Mouse (Mus musculus): ENCODE data around the gene Depdc1b. TPM values are rescaled to one million over a fixed set of nuclear protein-coding genes. Genes with fewer than 3 reads are reported as not detected.

Gene Depdc1b
- polyA plus RNA-seq, 1 experiment from 2014 or later: 10.3 TPM

GRCm38 (mm10) chr13:108349624-108350023, 33.5 kb downstream of the Depdc1b start:
- no peak overlapping the region for H3K9ac ChIP-seq (replicated peaks; ENCODE audit: low read depth, low read length)
- H3K4me2 ChIP-seq (replicated peaks; ENCODE audit: low read depth, low read length): no peak overlapping the region
- no peak overlapping the region for H3K27ac ChIP-seq (ENCODE audit: low read length)
- no peaks in the 10 kb centered on the region for H3K4me1 ChIP-seq (ENCODE audit: control insufficient read depth, insufficient read depth, low read length)
- no peaks in the 10 kb centered on the region for H3K9me3 ChIP-seq (ENCODE audit: control insufficient read depth, low read depth, low read length)
- no peaks in the 10 kb centered on the region for H3K36me3 ChIP-seq (ENCODE audit: control insufficient read depth, insufficient read depth, low read length)
- H3K27me3 ChIP-seq (ENCODE audit: control insufficient read depth, insufficient read depth, low read length): no peaks in the 10 kb centered on the region
- no peak for ATAC-seq (ENCODE audit: insufficient number of reproducible peaks, insufficient read depth, low FRiP score, low read depth)
- 86% methylated on average over 5 of the region's 5 CpGs for WGBS
- no peak overlapping the region for H3K4me3 ChIP-seq (ENCODE audit: low read depth, low read length)

- no peak for ATAC-seq (ENCODE audit: insufficient number of reproducible peaks, insufficient read depth, low FRiP score, low read depth)
- no peaks in the 10 kb centered on the region for H3K27me3 ChIP-seq (ENCODE audit: control insufficient read depth, insufficient read depth, low read length)
- no peak overlapping the region for H3K4me3 ChIP-seq (ENCODE audit: low read depth, low read length)
- no peaks in the 10 kb centered on the region for H3K4me1 ChIP-seq (ENCODE audit: control insufficient read depth, insufficient read depth, low read length)
- H3K9ac ChIP-seq (replicated peaks; ENCODE audit: low read depth, low read length): no peak overlapping the region
- H3K9me3 ChIP-seq (ENCODE audit: control insufficient read depth, low read depth, low read length): no peaks in the 10 kb centered on the region
- no peaks in the 10 kb centered on the region for H3K36me3 ChIP-seq (ENCODE audit: control insufficient read depth, insufficient read depth, low read length)
- H3K27ac ChIP-seq (ENCODE audit: low read length): no peak overlapping the region
- WGBS: 79% methylated on average over 5 of the region's 5 CpGs
- H3K4me2 ChIP-seq (replicated peaks; ENCODE audit: low read depth, low read length): no peak overlapping the region
Measured at GRCm38 (mm10) chr13:108353781-108354180, 37.6 kb downstream of the Depdc1b start.

- ATAC-seq (ENCODE audit: insufficient number of reproducible peaks, insufficient read depth, low FRiP score, low read depth): no peak
- no peak overlapping the region for H3K4me3 ChIP-seq (ENCODE audit: low read depth, low read length)
- no peak overlapping the region for H3K27ac ChIP-seq (ENCODE audit: low read length)
- no peaks in the 10 kb centered on the region for H3K4me1 ChIP-seq (ENCODE audit: control insufficient read depth, insufficient read depth, low read length)
- H3K36me3 ChIP-seq (ENCODE audit: control insufficient read depth, insufficient read depth, low read length): no peaks in the 10 kb centered on the region
- no peak overlapping the region for H3K4me2 ChIP-seq (replicated peaks; ENCODE audit: low read depth, low read length)
- no peaks in the 10 kb centered on the region for H3K27me3 ChIP-seq (ENCODE audit: control insufficient read depth, insufficient read depth, low read length)
- 76% methylated on average over 12 of the region's 12 CpGs for WGBS
- H3K9ac ChIP-seq (replicated peaks; ENCODE audit: low read depth, low read length): no peak overlapping the region
- no peaks in the 10 kb centered on the region for H3K9me3 ChIP-seq (ENCODE audit: control insufficient read depth, low read depth, low read length)
Measured at GRCm38 (mm10) chr13:108354804-108355552, 38.8 kb downstream of the Depdc1b start.

- Histone ChIP-seq H3K4me3 (ENCODE audit: low read depth, low read length) (no peak overlapping the region), H3K4me1 (ENCODE audit: control insufficient read depth, insufficient read depth, low read length) (no peaks in the 10 kb centered on the region), H3K27ac (ENCODE audit: low read length) (no peak overlapping the region), H3K27me3 (ENCODE audit: control insufficient read depth, insufficient read depth, low read length) (no peaks in the 10 kb centered on the region), H3K36me3 (ENCODE audit: control insufficient read depth, insufficient read depth, low read length) (no peaks in the 10 kb centered on the region), H3K4me2 (replicated peaks; ENCODE audit: low read depth, low read length) (no peak overlapping the region), H3K9me3 (ENCODE audit: control insufficient read depth, low read depth, low read length) (no peaks in the 10 kb centered on the region), H3K9ac (replicated peaks; ENCODE audit: low read depth, low read length) (no peak overlapping the region)
- WGBS: 85% methylated on average over 10 of the region's 10 CpGs
- ATAC-seq (ENCODE audit: insufficient number of reproducible peaks, insufficient read depth, low FRiP score, low read depth): no peak
Measured at GRCm38 (mm10) chr13:108357362-108357761, 41.2 kb downstream of the Depdc1b start.

- 71% methylated on average over 3 of the region's 3 CpGs for WGBS
- Histone ChIP-seq H3K4me2 (replicated peaks; ENCODE audit: low read depth, low read length) (no peak overlapping the region), H3K9ac (replicated peaks; ENCODE audit: low read depth, low read length) (no peak overlapping the region), H3K27me3 (ENCODE audit: control insufficient read depth, insufficient read depth, low read length) (no peaks in the 10 kb centered on the region), H3K27ac (ENCODE audit: low read length) (no peak overlapping the region), H3K4me3 (ENCODE audit: low read depth, low read length) (no peak overlapping the region), H3K36me3 (ENCODE audit: control insufficient read depth, insufficient read depth, low read length) (no peaks in the 10 kb centered on the region), H3K9me3 (ENCODE audit: control insufficient read depth, low read depth, low read length) (no peaks in the 10 kb centered on the region), H3K4me1 (ENCODE audit: control insufficient read depth, insufficient read depth, low read length) (no peaks in the 10 kb centered on the region)
- no peak for ATAC-seq (ENCODE audit: insufficient number of reproducible peaks, insufficient read depth, low FRiP score, low read depth)
Measured at GRCm38 (mm10) chr13:108358228-108358627, 42.1 kb downstream of the Depdc1b start.

GRCm38 (mm10) chr13:108367496-108367895, 51.4 kb downstream of the Depdc1b start:
- WGBS: 96% methylated on average over 12 of the region's 12 CpGs
- H3K9me3 ChIP-seq (ENCODE audit: control insufficient read depth, low read depth, low read length): no peaks in the 10 kb centered on the region
- no peak overlapping the region for H3K4me2 ChIP-seq (replicated peaks; ENCODE audit: low read depth, low read length)
- H3K27me3 ChIP-seq (ENCODE audit: control insufficient read depth, insufficient read depth, low read length): no peaks in the 10 kb centered on the region
- no peak overlapping the region for H3K27ac ChIP-seq (ENCODE audit: low read length)
- no peak for ATAC-seq (ENCODE audit: insufficient number of reproducible peaks, insufficient read depth, low FRiP score, low read depth)
- no peaks in the 10 kb centered on the region for H3K4me1 ChIP-seq (ENCODE audit: control insufficient read depth, insufficient read depth, low read length)
- no peaks in the 10 kb centered on the region for H3K36me3 ChIP-seq (ENCODE audit: control insufficient read depth, insufficient read depth, low read length)
- H3K4me3 ChIP-seq (ENCODE audit: low read depth, low read length): no peak overlapping the region
- no peak overlapping the region for H3K9ac ChIP-seq (replicated peaks; ENCODE audit: low read depth, low read length)

- H3K4me2 ChIP-seq (replicated peaks; ENCODE audit: low read depth, low read length): no peak overlapping the region
- no peak overlapping the region for H3K9ac ChIP-seq (replicated peaks; ENCODE audit: low read depth, low read length)
- no peaks in the 10 kb centered on the region for H3K4me1 ChIP-seq (ENCODE audit: control insufficient read depth, insufficient read depth, low read length)
- peaks cover 4% of the 10 kb centered on the region; the same call in 1 of the 2 replicates for H3K36me3 ChIP-seq (ENCODE audit: control insufficient read depth, insufficient read depth, low read length)
- no peaks in the 10 kb centered on the region for H3K27me3 ChIP-seq (ENCODE audit: control insufficient read depth, insufficient read depth, low read length)
- ATAC-seq (ENCODE audit: insufficient number of reproducible peaks, insufficient read depth, low FRiP score, low read depth): no peak
- no peak overlapping the region for H3K4me3 ChIP-seq (ENCODE audit: low read depth, low read length)
- H3K9me3 ChIP-seq (ENCODE audit: control insufficient read depth, low read depth, low read length): no peaks in the 10 kb centered on the region
- H3K27ac ChIP-seq (ENCODE audit: low read length): no peak overlapping the region
- WGBS: 84% methylated on average over 5 of the region's 5 CpGs
Measured at GRCm38 (mm10) chr13:108370241-108370941, 54.3 kb downstream of the Depdc1b start.

- Histone ChIP-seq H3K4me1 (ENCODE audit: control insufficient read depth, insufficient read depth, low read length) (no peaks in the 10 kb centered on the region), H3K9ac (replicated peaks; ENCODE audit: low read depth, low read length) (no peak overlapping the region), H3K9me3 (ENCODE audit: control insufficient read depth, low read depth, low read length) (no peaks in the 10 kb centered on the region), H3K27ac (ENCODE audit: low read length) (no peak overlapping the region), H3K36me3 (ENCODE audit: control insufficient read depth, insufficient read depth, low read length) (peaks cover 4% of the 10 kb centered on the region; the same call in 1 of the 2 replicates), H3K4me2 (replicated peaks; ENCODE audit: low read depth, low read length) (no peak overlapping the region), H3K27me3 (ENCODE audit: control insufficient read depth, insufficient read depth, low read length) (no peaks in the 10 kb centered on the region), H3K4me3 (ENCODE audit: low read depth, low read length) (no peak overlapping the region)
- WGBS: 72% methylated on average over 9 of the region's 9 CpGs
- ATAC-seq (ENCODE audit: insufficient number of reproducible peaks, insufficient read depth, low FRiP score, low read depth): no peak
Measured at GRCm38 (mm10) chr13:108371352-108371921, 55.3 kb downstream of the Depdc1b start.

All from stomach, embryonic 14.5 days (tissue).